Mouse (Mus musculus) c-Kit-positive CD71-positive TER-119-negative erythroid progenitor cells, embryonic 14.5 days (primary cell): ENCODE results near the gene Ralgps2.

Source experiments
- DNase-seq: peaks from one replicate; pipeline ENCODE4 v3.0.0-alpha.2; 2013; ENCODE audit warnings: low read depth

Ralgps2 gene

DNA sequence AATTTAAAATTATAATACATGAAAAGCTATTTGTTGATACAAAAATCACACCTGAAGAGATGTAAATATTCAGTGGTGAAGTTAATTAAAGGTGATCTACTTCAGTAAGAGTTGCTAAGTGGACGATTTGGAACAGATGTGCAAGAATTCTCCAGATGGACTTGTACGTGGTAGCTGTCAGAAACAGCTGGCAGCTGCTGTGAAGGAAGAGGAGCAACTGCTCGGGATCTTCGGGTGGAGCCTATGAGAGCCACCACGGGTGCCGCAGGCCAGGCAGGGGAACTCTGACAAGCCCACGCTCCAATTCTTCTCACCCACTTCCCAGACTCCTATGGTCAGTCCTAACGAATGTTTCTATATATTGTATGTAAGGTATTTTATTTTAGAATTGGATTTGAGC lies 126.7 kb downstream of the Ralgps2 start:
- no peak for DNase-seq

- DNase-seq = no peak
Observed at GRCm38 (mm10) chr1:156811928-156812327, 127.5 kb downstream of the Ralgps2 start.

GRCm38 (mm10) chr1:156808332-156808731 lies 131.1 kb downstream of the Ralgps2 start:
- no peak for DNase-seq

- DNase-seq = no peak
Observed at GRCm38 (mm10) chr1:156801276-156801675, 138.2 kb downstream of the Ralgps2 start.

GRCm38 (mm10) chr1:156796251-156796650 lies 143.2 kb downstream of the Ralgps2 start:
- no peak for DNase-seq

- DNase-seq = no peak
Observed at GRCm38 (mm10) chr1:156789844-156790490, 149.5 kb downstream of the Ralgps2 start.

GRCm38 (mm10) chr1:156787164-156787863 lies 152.1 kb downstream of the Ralgps2 start:
- no peak for DNase-seq

DNA sequence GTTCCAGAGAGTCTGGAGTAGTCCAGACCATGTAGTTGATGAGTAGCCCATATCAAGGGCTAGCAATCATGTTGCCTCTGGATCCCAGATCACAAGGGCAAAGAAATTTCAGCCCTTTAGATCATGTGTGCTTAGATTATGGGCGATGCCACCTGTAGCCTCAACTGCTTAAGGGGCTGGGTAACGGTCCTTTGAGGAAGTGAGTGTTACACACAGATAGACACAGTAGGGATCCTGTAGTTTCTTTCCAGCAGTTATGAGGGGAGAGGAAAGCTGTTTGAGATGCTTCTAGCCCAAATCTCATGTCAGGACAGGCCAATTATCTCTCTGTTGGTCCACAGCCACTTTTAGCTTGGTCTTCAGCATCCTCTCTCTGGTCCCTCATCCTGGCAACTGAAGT lies 153.4 kb downstream of the Ralgps2 start:
- no peak for DNase-seq

DNA sequence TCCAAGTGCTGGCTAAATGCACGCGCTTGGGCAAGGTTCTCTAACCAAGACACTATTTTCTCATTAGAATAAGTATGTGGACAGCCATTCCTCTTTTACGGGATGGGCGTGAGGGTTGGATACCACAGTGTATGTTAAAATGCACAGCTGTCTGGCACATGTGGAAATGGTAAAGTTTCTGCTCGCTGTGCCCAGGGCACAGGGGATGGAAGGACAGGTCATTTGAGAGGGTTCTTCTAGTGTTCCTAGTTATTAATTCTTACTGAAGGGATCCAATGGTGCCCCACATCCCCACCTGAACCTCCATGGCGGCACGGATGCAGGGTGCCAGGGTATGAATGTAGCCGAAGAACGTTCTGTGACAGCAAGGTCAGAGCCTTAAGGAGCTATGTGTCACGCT lies 154.5 kb downstream of the Ralgps2 start:
- DNase-seq = no peak

GRCm38 (mm10) chr1:156784116-156784515 lies 155.3 kb downstream of the Ralgps2 start:
- DNase-seq = no peak

DNA sequence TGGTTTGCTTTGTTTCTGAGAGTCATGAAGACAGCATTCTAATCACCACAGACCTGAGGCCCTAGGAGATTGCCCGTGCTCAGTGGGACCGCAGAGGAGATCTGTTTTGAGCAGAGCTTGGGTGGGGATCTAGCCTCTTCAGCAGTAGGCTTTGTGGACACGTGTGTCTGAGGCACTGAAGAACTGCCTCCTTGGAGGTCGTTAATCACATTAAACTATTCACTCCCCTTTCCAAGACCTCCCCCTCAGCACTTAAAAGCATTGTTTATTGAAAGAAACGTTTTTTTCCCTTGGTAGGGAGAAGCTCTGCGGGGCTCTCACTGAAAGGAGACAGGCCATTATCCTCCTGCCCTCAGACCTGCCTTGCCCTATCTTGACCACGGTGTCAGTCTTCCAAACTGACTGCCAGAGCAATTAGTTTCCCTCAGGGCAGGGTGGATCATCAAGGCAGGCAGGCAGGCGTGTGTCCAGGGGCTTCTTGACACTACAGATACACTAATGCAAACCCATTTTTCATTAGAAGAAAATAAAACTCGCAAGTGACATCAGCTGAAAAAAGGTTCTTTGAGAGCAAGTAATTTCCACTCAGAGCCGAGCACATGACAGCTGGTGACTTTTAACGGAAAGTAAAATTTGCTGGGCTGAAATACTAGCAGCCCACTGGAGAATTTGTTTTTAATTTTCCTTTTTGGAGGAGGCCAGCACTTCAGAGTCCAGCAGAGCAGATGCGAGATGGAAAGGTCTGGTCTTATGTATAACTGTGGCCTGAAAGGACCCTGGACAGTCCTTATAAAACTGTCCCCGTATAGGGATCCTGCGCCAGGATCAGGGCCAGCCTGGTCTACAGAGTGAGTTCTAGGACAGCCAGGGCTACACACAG lies 157.2 kb downstream of the Ralgps2 start:
- DNase-seq = no peak

DNA sequence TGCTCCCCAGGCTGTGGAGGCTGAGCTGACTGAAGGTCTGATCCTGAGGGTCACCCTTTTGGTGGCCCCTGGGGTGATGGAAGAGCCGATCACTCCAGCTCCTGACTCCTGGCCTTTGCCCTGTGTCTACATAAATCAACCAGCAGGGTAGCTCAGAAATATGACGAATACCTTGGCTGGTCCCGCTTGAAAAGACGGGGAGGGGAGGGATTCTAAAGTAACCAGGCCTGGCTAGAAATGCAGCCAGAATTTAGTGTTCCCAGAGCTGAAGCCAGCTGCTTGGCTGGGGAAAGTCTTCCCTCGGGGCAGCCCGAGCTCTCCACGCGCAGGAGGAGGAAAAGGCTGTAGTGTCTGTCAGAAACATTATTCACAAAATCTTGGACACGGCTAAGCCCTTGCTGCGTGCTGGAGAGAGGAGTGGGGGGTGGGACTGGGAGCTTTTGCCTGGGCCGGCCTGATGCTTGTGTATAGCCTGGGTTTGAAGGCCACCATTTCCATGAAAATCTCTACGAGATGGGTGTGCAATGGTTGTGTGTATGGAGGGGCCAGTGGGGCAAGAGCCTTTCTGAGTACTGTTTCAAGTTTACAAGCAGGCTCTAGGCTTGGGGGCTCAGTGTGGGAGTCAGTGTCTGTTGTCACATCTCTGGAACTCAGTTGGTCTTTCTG lies 158.2 kb downstream of the Ralgps2 start:
- no peak for DNase-seq

- DNase-seq = no peak
Observed at GRCm38 (mm10) chr1:156780234-156781005, 159.0 kb downstream of the Ralgps2 start.

DNA sequence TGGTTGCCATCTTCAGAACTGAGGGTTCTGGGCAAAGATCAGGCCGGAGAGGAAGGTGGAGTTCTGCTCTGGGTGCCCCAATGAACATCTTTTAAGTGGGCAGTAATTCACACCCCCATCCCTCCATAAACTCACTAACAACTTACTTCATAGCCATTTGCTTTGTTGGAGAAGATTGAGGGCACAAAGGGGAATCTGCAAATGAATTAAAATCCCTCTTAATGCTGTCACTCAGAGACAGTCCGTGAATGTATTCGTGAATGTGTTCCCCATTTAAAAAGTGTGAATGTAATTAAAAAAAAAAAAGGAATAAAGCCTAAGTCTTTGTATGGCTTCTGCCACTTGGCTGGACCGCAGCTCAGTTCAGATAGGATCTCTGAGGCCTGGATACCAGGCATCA lies 159.8 kb downstream of the Ralgps2 start:
- DNase-seq = no peak

GRCm38 (mm10) chr1:156778977-156779376 lies 160.4 kb downstream of the Ralgps2 start:
- DNase-seq = no peak

DNA sequence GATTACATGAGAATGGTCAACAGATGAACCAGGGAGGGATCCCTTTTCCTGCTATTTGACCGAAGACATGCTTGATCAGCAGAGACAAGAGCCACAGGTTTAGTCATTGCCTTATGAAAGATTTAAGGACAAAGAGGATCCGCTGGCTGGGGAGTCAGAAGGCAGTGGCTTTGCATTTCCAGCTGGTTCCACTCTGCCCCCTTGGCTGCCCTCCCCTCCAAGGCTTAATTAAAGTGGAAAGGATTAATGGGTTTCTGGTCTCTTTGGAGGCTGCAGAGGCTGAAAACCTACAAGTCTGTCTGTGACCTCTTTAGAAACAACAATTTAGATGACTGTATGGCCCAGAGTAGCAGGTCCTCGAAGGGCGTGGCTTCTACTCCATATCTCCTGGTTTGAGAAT lies 161.5 kb downstream of the Ralgps2 start:
- DNase-seq = no peak

GRCm38 (mm10) chr1:156775983-156776382 lies 163.4 kb downstream of the Ralgps2 start:
- no peak for DNase-seq

DNA sequence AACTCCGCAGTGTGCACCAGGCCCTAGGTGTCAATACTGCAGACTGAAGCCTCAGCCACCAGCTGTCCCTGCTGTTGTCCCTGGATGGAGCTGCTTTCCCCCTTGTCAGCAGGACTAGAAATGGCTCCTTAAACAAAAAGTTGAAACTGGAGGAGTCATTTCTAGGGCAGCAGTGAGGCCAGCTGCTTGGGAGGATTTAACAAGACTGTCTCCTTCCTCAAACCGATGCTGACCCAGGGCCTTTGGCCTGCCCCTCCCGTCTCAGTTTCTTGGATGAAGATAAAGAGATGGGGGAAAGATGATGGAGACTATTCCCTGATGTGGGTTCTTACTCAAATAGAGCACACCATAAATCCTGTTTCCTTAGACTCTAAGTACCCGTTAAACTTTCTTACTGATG lies 164.2 kb downstream of the Ralgps2 start:
- DNase-seq = no peak

DNA sequence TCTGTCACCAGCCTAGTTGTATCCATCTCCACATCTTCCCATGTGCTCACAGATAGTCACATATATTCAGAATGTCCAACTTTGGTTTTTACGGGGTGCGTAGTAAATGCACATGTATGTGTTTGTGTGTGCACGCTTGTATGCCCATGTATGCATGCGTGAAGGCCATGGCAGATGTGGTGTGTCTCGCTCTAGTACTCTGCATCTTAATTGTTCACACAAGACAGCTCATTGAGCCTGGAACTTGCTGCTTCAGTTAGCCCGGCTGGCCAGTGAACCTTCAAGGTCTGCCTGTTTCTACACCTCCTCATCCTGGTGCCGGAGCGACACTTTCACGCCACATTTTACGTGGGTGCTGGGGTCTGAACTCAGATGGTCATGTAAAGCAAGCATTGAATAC lies 168.6 kb downstream of the Ralgps2 start:
- no peak for DNase-seq

DNA sequence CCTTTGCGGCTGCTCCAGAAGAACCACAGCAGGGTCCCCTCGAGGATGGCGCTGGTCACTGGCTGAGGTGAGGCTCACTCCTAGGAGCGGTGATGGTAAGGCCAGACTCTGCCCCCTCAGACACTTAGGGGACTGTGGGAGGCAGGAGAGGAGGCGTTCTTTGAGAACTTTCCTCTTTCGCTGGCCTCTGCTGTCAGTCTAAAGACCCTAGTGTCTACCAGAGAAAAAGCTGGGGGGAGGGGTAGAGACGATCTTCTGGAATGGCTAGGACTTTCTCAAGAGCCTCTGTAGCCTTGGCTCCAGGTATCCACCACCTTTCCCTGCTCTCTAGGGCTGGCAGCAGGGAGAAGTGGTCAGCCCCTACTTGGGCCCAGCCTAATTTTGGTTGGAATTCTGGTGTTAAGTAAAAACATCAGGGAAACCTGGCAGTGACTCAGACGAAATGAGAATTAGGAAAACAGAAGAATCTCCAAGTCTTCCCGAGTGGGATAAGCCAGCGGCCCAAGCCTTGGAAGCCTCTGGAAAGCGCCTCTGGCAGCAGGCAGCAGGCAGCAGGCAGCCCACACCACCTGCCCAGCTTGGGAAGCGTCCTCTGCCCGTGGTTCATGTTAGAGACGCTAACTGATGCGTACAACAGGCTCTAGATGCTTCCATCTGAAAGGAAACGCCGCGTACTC lies 169.7 kb downstream of the Ralgps2 start:
- DNase-seq = no peak

- no peak for DNase-seq
Observed at GRCm38 (mm10) chr1:156769163-156769562, 170.3 kb downstream of the Ralgps2 start.
